Mouse (Mus musculus): ENCODE data around the gene Igsf6.

The Igsf6 gene

DNA sequence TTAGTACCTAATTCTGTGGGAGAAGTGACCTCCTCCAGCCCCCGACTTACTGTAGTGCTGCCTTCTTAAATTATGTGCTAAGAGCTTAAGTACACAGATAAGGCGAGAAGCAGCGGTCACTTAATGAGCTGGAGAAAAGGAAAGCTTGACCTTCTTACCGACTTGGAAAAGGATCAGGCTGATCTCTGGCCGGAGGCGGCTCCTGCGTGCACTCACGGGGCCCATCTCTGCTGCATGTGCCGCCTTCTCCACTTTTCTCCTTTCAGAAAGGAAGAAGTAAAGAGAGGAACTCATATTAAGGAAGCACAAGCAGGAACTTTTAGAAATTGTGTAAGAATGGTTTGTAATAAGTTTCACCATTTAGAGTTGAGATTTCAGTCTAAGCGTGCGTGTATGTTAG is at the start of gene Igsf6:
Igsf6 (minus strand) TSS at position 292 of the 400 bp plus-strand sequence.
- no peak for DNase-seq (ENCODE audit: extremely low spot score, low read depth, low spot score)

DNA sequence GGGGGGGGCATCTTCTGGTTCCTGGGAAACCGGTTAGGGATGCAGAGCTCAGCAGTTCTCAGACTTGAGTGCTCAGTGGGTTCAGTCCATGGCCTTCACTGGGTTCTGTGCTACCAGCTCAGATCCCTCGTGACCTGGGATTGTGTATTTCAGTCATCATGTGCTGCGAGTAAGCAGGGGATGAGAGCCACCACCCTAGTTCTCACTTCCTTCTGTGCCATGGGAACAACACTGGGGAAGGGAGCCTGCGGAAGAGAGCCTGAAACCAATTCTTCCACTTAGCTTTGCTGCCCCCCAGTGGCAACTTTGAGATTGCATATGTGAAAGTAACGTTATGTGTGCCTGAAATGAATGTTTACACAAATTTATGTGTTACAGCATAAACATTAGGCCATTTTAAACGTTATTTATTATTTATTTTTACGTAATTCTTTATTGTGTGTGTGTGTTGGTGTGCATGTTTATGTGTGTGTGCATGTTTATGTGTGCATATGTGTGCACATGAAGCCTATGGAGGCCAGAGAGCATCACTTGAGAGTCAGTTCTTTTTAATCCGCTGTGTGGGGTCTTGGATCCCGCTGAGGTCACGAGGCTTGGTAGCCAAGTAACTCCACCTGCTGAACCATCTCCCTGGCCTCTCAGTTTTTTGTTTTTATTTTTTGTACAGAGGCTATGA is 45.9 kb upstream of the Igsf6 start:
- DNase-seq (ENCODE audit: extremely low spot score, low read depth, low spot score) = peak; percentile 78

DNA sequence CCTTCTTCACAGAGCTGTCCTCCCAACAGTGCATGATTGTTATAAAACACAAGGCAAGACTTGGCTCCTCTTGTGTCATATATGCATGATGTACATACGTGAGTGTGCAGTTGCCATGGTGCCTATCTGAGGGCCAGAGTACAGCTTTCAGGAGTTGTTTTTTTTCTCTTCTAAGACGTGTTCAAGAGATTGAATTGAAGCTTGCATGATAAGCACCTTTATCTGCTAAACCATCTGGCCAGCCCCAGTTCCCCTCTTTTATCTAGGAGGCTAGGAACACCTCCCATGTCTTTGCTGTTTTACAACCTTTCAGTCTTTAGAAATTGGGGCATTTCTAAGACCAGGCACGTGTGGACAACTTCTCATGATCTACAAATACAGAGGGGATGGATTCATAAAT is 37.4 kb upstream of the Igsf6 start:
- DNase-seq (ENCODE audit: extremely low spot score, low read depth, low spot score) = no peak

GRCm38 (mm10) chr7:121111321-121111720 is 36.9 kb upstream of the Igsf6 start:
- no peak for DNase-seq (ENCODE audit: extremely low spot score, low read depth, low spot score)

DNA sequence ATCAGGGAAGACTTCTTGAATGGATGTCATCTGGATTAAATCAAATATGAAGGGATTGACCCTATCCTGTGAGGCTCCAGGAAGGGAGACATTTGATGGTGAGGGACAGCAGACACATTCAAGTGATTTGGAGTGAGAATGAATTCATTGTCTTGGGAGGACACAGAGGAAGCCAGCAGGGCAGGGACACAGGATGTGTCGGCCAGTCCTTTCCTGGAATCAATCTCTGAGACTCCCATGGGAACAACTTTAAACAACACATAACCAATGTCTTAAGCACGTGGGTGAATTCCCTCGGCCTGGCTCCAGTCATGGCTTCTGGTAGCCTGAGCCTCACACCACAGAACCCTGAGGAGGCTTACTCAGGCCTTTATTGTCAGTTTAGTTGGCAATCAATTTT is 33.5 kb upstream of the Igsf6 start:
- no peak for DNase-seq (ENCODE audit: extremely low spot score, low read depth, low spot score)

- DNase-seq (ENCODE audit: extremely low spot score, low read depth, low spot score) = no peak
Measured at GRCm38 (mm10) chr7:121098614-121099389, 24.4 kb upstream of the Igsf6 start.

DNA sequence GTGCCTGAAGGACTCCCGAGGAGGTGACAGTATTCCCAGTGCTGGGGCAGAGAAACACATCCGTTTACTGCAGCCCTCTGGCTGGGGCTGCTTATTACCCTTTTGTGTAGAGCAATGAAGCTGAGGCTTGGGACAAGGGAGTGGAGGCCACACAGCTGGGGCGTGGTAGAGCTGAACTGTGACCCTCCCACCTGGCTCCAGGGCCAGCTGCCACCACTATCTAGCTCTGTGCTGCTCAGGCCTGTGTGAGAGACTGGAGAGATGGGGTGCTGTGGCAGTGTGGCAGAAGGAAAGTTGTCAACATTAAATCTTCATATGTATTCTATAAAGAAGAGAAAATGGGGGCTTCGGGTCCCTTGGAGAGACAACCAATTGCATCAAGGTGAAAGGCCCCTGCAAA is 18.7 kb upstream of the Igsf6 start:
- DNase-seq (ENCODE audit: extremely low spot score, low read depth, low spot score) = no peak

DNA sequence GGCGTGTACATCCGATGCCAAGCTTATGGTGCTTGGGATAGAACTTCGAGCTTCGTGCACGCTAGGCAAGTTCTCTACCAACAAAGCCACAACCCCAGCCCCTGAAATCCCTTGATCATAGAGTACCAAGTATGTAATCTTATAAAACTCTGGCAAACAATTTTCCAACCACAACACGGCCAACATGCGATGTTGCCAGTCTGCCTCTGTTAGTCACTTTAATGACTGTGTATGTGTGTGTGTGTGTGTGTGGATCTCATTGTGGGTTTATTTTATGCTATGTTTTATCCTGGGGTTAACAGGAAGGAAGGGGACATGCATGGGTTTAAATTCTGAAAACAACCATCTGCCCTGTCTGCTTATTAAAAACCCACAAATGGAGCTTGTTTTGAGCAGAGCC is 16.4 kb upstream of the Igsf6 start:
- DNase-seq (ENCODE audit: extremely low spot score, low read depth, low spot score) = no peak

DNA sequence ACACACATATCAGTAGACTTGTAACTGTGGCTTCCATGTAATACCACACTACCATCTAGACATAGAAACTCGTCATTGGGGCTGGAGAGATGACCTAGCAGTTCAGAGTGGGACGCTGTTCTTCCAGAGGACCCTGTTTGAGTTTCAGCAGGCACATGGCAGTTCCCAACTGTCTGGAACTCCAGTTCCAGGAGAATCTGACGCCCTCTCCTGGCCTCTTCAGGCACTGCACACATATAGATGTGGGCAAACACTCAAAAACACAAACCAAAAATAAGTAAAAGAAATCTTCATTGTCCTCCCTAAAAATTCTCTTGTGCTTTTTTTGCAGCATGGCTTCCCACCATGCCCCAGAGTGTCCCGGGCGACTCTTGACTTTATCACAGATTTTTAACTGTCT is 14.4 kb upstream of the Igsf6 start:
- no peak for DNase-seq (ENCODE audit: extremely low spot score, low read depth, low spot score)

GRCm38 (mm10) chr7:121085500-121085899 is 11.1 kb upstream of the Igsf6 start:
- no peak for DNase-seq (ENCODE audit: extremely low spot score, low read depth, low spot score)

DNA sequence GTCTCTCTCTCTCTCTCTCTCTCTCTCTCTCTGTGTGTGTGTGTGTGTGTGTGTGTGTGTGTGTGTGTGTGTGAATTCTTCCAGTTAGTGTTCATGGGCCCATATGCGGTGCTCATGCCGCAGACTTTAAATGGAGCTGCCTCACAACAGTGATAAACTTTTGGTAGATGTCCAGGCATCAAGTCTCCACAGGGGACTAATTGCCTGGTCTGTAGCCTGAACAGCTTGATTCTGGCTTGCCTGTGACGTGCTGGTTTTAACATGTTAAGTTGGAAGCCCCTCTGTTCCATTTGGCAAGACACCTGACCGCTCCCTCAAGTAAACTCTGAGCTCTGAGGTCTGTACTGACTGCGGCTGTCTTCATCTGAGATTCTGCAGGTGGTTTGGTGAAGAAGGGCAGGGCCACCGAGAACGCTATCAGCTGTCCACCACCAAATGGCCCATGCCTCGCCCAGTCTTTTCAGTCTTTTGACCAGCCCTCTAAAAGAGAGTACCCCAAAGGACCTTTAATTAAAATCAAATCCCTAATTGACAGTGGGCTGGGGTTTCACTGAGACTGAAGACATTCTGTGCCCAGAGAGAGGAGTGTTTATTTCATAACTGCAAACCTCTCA is 10.6 kb upstream of the Igsf6 start:
- no peak for DNase-seq (ENCODE audit: extremely low spot score, low read depth, low spot score)

DNA sequence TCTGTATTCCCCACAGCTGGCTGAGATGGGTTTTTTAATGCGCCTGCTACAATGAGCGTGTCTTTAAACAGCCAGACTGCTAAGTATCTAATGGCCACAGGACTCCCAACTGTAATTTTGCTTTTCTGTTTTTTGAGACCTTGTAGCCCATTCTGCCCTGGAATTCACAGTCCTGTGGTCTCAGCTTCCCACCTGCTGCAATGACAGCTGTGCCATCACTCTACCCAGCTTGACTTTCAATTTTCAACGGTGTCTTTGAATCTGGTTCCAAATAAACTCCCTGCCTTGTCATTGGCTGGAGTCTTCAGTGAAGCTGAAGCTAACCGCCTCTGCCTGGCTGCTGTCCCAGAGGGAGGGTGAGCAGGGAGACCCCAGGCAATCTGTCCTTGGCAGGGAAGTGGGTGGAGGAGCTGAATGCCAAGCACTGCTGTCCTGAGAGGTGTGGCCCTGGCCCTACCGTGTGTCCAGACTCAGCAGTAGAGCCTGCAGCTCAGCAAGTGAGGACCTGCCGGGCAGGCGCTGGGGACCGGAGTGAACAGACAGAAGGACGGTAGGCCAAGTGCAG is 8.7 kb upstream of the Igsf6 start:
- DNase-seq (ENCODE audit: extremely low spot score, low read depth, low spot score) = no peak

GRCm38 (mm10) chr7:121081816-121082215 is 7.4 kb upstream of the Igsf6 start:
- no peak for DNase-seq (ENCODE audit: extremely low spot score, low read depth, low spot score)

DNA sequence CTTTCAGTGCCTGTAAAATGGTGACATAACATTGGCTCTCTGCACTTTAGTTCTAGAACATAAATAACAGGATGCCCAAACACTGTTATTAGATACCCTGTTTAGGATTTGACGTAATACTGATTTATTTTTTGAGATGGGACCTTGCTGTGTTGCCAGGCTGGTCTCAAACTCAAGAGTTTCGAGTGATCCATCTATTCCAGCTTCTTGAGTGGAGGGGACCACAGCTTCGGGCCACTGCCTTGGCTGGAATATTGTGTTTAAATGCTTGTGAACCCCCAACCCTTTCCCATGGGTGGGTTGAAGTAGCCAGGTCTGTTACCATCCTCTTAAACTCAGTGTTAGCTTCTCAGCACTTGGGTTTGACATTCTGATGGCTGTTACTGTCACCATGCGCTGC is 7.0 kb upstream of the Igsf6 start, which contains the start of gene Otoa:
Otoa (plus strand) TSS at position 301 of the 400 bp plus-strand sequence.
- DNase-seq (ENCODE audit: extremely low spot score, low read depth, low spot score) = no peak

GRCm38 (mm10) chr7:121077829-121078228 is 3.5 kb upstream of the Igsf6 start:
- peak; percentile 47 for DNase-seq (ENCODE audit: extremely low spot score, low read depth, low spot score)

GRCm38 (mm10) chr7:121077311-121077710 is 2.9 kb upstream of the Igsf6 start:
- no peak for DNase-seq (ENCODE audit: extremely low spot score, low read depth, low spot score)

DNA sequence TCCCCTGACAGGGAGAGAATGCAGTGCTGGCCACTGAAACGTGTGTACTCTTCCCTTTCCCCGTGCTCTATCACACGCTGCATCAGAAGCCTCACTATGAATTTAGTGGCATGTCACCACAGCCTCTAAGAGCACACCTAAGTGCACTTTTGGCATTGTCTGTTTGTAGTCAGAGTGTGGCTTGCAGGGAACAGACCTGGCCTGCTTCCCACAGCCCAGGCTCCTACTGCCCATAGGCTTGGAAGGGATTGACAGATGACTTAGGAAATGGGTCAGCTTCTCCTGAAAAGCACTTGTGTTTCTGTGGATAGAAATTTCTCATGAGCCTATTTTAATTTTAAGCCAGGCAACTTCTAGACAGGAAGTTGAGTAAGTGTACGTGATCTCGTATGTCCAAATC is 1.0 kb upstream of the Igsf6 start:
- DNase-seq (ENCODE audit: extremely low spot score, low read depth, low spot score) = no peak

GRCm38 (mm10) chr7:121074801-121075400 is 529 bp upstream of the Igsf6 start:
- no peak for DNase-seq (ENCODE audit: extremely low spot score, low read depth, low spot score)

- no peak for DNase-seq (ENCODE audit: extremely low spot score, low read depth, low spot score)
Measured at GRCm38 (mm10) chr7:121072506-121072905, 1.9 kb downstream of the Igsf6 start.

DNA sequence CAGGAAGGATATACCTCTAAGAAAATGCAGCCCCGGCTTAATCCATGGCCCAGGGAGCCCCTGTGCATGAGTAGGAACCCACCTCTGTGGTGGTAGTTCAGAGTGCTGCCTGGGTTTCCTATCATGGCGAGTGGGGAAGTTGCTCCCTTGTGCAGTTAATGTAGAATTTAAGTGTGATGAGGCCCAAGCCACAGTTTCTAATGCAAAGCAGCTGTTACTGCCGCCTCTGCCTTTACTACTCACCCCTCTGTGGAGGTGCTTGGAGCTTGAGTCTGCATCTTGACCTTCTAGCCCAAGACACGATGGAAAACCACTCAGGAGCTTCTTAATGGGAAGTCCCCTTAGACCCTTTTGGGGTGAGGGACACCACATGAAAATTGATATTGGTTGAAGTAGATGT is 3.1 kb downstream of the Igsf6 start:
- DNase-seq (ENCODE audit: extremely low spot score, low read depth, low spot score) = no peak

GRCm38 (mm10) chr7:121064309-121064708 is 10.1 kb downstream of the Igsf6 start:
- DNase-seq (ENCODE audit: extremely low spot score, low read depth, low spot score) = no peak

Measured in hindlimb bud, embryonic 11.5 days (tissue).